Mouse (Mus musculus) kidney, postnatal 14 days (tissue): Measurements from ENCODE around the gene Hyls1.
A peak's percentile ranks its signal among the peaks of the same experiment; 100 is the strongest.
"Not testable (repeated sequence)": the region's sequence is repeated elsewhere in the genome, so short reads cannot be mapped to it uniquely, and the experiment has no call there.

Experiments
- DNase-seq: peaks from one replicate; pipeline ENCODE4 v3.0.0; 2022; ENCODE audit warnings: mixed read lengths

Gene Hyls1

DNA sequence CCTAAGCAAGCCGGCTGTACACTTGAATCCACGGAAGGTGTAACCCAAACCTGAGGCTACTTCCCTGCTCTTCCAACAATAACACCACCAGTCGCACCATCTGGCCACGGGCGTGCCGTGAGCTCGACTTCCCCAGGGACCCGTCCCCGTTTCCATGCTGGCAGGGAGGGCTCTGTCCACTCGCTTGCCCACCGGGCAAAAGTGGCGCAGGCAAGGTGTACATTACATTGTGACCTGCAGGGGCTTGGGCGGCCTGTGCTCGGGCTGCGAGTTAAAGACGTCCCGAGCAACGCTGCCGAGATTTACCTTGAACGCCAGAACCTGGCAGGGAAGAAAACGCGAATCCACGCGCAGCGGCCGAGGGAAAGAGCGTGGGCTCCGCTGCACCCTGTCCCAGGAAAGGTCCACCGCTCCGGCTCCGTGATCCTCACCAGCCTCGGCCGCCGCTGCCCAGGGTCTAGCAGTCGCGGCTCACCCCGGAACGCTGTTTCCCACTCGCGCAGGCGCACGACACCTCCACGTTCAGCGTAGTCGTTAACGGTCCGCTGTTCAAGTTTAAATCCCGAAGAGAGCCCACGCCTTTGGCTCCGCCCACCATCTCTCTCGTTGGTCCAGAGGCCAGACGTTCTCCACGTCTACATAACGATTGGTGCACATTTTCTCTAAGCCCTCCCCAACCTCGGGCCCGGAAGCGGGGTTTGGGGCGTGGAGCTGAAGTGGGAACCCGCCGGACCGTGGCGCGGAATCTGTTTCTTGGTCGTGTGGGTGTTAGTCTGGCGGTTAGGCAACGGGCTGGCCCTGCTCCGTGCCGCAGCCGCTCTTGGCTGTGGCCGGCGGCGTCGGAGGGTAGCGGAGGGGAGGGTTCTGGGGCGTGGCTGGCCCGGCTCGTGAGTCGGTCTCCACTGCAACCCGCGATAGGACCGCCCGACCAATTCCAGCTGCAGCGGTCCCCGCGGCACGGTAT is at the start of gene Hyls1, which contains the start of gene Pate2:
TSS of gene Hyls1 (minus strand) at position 828 of the 964 bp plus-strand sequence.
TSS of gene Pate2 (plus strand) at position 714 of the 964 bp plus-strand sequence.
- DNase-seq, result peak; percentile 96

- DNase-seq, result not testable (repeated sequence)
Measured at GRCm38 (mm10) chr9:35616784-35617183, 46.6 kb upstream of the Hyls1 start.

- DNase-seq, result no peak
Measured at GRCm38 (mm10) chr9:35614005-35614404, 43.8 kb upstream of the Hyls1 start.

- DNase-seq, result no peak
Measured at GRCm38 (mm10) chr9:35611841-35612240, 41.6 kb upstream of the Hyls1 start, which contains the start of gene Pate4. Gene Pate4, minus strand, starts transcription at chr9:35611941.

GRCm38 (mm10) chr9:35607647-35608405 is 37.6 kb upstream of the Hyls1 start:
- DNase-seq, result no peak

GRCm38 (mm10) chr9:35592903-35593302 is 22.7 kb upstream of the Hyls1 start:
- peak; percentile 20 for DNase-seq

GRCm38 (mm10) chr9:35587674-35588073 is 17.5 kb upstream of the Hyls1 start:
- DNase-seq, result no peak

- DNase-seq, result no peak
Measured at GRCm38 (mm10) chr9:35574416-35574815, 4.2 kb upstream of the Hyls1 start.

- no peak for DNase-seq
Measured at GRCm38 (mm10) chr9:35570663-35571062, 465 bp upstream of the Hyls1 start.

DNA sequence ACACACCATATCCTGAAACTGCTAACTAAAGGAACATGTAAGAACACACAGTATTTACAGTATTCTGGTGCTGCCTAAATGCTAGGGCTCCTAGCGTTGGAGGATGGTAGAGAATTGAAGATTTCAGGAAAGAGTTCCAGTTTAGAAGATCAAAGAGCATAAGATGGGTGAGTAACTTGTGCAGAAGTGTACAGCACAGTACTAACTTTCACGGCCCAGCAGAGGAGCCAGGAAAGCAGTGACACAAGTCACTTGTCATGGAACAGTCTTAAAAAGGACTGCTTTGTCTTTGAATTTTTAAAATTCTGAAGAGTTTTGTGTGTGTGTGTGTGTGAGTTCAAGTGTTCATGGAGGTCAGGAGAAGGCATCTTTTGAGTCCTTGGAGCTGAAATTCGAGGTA is 2.2 kb downstream of the Hyls1 start:
- no peak for DNase-seq

DNA sequence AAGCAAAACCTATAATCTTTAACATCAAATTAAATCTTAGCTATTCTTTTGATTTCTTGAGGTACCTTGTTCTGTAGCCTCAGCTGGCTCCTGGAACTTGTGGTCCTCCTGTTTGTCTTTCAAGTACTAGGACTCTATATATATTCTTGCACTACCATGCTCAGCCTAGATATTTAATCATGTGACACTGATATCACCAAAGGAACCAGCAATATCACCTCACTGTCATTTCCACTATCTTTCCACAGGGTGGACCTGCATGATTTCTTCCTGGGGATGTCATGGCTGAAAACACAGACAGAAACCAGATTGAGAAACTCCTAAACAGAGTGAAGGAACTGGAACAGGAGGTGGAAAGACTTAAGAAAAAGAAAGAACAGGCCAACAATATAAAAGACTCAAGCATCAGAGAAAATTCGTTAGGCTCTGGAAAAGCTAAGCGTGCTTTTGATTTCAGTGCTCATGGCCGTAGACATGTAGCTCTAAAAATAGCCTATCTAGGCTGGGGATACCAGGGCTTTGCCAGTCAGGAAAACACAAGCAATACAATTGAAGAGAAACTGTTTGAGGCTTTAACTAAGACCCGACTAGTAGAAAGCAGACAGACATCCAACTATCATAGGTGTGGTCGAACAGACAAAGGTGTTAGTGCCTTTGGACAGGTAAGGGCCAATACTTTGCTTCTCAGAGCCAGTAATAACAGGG is 5.5 kb downstream of the Hyls1 start:
- DNase-seq, result no peak

DNA sequence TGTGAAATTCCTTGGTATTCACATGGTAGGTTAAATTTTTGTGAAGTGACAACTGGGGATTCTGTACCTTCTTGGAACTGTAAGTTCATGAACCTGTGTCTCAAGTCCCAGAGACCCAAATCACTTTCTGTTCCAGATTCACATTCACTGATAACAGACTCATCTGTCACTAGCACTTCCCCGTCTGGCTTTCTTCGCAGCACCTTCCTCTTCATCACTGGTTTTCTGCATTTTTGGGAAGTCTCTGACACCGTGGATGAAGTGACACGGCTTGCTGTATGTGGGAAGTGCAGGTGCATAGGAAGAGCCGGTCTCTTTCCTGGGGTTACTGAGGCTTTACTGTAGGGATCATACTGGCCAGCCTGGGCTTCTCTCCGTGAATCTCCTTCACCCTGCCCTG is 8.6 kb downstream of the Hyls1 start:
- no peak for DNase-seq

DNA sequence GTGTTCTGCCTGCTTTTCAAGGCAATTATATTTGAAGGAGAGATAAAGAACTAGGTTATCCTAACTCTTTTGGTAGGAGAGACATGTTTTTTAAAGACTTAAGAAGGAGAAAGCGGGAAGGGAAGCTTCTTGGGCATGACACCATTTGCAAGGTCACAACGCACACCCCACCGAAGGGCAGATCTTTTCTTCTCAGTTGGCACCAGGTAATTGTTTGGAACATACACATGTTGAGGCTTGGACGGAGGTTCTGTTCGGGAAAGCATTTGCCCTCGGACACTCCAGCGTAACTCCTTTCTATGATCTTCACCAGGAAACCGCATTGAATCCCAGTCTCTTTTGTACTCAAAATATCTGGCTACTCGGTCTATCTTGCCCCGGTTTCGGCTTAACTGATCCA is 9.1 kb downstream of the Hyls1 start:
- DNase-seq, result no peak

- peak; percentile 85 for DNase-seq
Measured at GRCm38 (mm10) chr9:35559009-35559890, 10.9 kb downstream of the Hyls1 start.

GRCm38 (mm10) chr9:35558257-35559008 is 11.8 kb downstream of the Hyls1 start, which contains the start of the genes Ddx25 and Pus3:
Gene Ddx25, minus strand, starts transcription at chr9:35558528.
Gene Pus3, plus strand, starts transcription at chr9:35558595.
- DNase-seq, result peak; percentile 43

DNA sequence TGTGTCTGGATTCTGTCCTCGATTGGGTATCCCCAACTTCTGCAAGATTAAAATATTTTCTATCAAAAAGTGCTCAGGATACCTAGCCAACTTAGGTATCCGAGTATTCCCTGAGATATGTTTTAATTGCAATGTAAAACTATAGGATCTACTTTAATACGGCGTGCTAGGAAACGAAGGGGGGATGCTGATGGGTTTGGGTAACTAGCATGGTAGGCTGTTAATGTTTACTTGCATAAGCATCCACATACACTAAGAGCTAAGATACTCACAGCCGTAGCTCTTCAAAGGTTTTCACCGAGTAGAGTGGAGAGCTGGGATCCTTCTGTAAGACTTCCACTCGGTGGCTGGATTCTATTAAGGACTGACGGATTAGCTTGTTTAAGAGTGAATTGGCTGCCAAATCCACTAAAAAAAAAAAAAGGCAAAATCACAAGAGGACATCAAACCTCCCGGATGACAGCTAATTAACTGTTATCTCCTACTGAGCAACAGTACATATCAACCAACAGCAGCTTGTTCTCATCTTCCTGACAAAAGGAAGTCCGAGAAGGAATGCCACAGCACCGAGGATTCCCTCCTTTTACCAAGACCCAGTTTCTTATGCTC is 13.6 kb downstream of the Hyls1 start:
- DNase-seq, result peak; percentile 31

DNA sequence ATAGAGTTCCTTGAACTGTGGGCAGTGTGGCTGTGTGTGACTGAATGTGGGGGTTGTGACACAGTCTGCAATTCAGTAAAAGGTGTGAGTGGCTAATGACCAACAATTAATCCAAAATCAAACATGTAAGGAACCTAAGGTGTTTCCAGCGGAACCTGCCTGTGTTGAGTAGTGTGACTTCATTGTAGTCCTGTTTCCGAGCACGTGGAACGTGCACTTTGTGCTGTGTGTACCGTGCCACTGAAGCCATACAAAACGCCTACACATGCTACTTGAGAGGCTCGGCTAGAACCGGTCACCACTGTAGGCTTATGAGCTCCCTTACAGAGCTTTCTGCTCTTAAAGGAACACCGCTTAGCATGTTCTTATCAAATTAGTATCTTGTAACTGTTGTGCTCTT is 21.7 kb downstream of the Hyls1 start:
- no peak for DNase-seq

DNA sequence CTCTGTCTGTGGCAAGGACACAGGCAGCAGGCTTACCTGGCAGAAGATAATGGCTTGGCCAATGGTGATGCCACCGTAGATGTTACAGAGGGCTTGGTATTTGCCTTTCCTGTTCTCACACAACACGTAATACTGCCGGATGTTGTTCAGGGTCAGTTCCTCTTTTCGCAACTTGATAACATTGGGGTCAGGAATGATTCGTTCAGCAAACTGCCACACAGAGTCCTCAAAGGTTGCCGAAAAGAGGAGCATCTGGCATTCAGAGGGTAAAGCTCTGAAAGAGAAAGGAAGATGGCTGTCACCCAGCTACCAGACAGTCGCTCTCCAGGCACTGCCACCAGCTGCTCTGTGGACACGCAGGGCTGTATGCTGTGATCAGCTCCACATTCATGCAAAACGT is 23.5 kb downstream of the Hyls1 start:
- DNase-seq, result no peak

- peak; percentile 0 for DNase-seq
Measured at GRCm38 (mm10) chr9:35545704-35546103, 24.5 kb downstream of the Hyls1 start.

GRCm38 (mm10) chr9:35544666-35545065 is 25.5 kb downstream of the Hyls1 start:
- DNase-seq, result no peak
